Mouse (Mus musculus): ENCODE data around the gene Ncam1. TPM values are rescaled to one million over a fixed set of nuclear protein-coding genes. Genes with fewer than 3 reads are reported as not detected.

Gene Ncam1
- polyA plus RNA-seq, 1 experiment from 2014 or later: 493 TPM

- peak overlapping the region; percentile 5; the same call in 1 of the 2 replicates for H3K4me2 ChIP-seq
Measured at GRCm38 (mm10) chr9:49606717-49607116, 192.0 kb downstream of the Ncam1 start.

DNA sequence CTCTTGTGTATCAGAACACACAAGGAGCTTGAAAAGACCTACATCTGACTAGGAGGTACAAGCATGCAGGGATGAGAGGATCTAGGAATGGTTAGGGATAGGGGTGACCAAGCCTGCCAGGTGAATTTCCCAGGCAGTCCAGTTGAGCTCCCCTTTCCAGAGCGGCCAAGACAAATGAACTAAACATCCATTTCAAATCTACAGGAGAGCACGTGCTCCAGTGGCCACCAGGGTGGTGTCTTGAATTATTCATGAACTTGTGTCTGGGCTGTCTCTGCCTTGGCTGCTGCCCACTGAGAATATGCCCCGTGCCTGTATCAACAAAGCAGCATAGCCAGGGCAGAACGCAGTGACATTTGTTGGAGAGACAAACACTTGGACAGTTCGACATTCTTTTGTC is 192.4 kb downstream of the Ncam1 start:
- Histone ChIP-seq H3K4me1 (replicated peaks) (peaks cover 57% of the 10 kb centered on the region), H3K4me3 (no peak overlapping the region), H3K4me2 (peak overlapping the region; percentile 5; the same call in 1 of the 2 replicates), H3K27me3 (no peaks in the 10 kb centered on the region), H3K9ac (no peak overlapping the region), H3K9me3 (no peaks in the 10 kb centered on the region), H3K27ac (replicated peaks) (peak overlapping the region; percentile 76), H3K36me3 (0 out of 2 replicates have a peak, but pooled peaks cover 2% of the 10 kb centered on the region)
- ATAC-seq (ENCODE audit: low FRiP score, low read depth): peak; percentile 86
- WGBS: 4% methylated on average over 5 of the region's 5 CpGs

More at GRCm38 (mm10) chr9:49606717-49607116, 192.0 kb downstream of the Ncam1 start:
- H3K36me3 ChIP-seq: 0 out of 2 replicates have a peak, but pooled peaks cover 2% of the 10 kb centered on the region
- no peaks in the 10 kb centered on the region for H3K27me3 ChIP-seq
- H3K9ac ChIP-seq: no peak overlapping the region
- peak overlapping the region; percentile 76 for H3K27ac ChIP-seq (replicated peaks)
- peaks cover 53% of the 10 kb centered on the region for H3K4me1 ChIP-seq (replicated peaks)
- no peaks in the 10 kb centered on the region for H3K9me3 ChIP-seq
- 0 out of 2 replicates have a peak, but pooled peaks have one; percentile 39 for ATAC-seq (ENCODE audit: low FRiP score, low read depth)
- WGBS: 10% methylated on average over 2 of the region's 2 CpGs
- no peak overlapping the region for H3K4me3 ChIP-seq

DNA sequence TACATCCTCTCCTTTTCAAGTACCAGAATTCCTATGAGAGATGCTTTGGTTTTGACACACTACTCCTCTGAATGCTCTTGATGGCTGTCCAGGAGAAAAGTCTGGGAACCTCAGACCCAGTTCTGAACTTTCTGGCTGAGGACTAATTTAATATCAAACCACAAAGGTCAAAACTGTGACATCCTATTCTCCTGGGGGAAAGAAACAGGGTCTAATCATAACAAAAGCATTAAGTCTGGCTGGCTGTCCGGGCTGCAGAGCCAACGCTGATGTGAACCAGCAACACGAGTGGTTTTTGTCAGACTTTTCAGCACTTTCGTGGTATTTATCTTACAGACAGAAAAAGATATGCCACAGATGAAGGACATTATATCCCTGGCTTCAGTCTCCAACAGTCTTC is 192.9 kb downstream of the Ncam1 start:
- no peak for ATAC-seq (ENCODE audit: low FRiP score, low read depth)
- Histone ChIP-seq H3K4me3 (no peak overlapping the region), H3K4me2 (no peak overlapping the region), H3K27me3 (no peaks in the 10 kb centered on the region), H3K9ac (no peak overlapping the region), H3K27ac (replicated peaks) (peak overlapping the region; percentile 76), H3K9me3 (no peaks in the 10 kb centered on the region), H3K36me3 (0 out of 2 replicates have a peak, but pooled peaks cover 2% of the 10 kb centered on the region), H3K4me1 (replicated peaks) (peaks cover 59% of the 10 kb centered on the region)
- WGBS: 39% methylated on average over 4 of the region's 4 CpGs

DNA sequence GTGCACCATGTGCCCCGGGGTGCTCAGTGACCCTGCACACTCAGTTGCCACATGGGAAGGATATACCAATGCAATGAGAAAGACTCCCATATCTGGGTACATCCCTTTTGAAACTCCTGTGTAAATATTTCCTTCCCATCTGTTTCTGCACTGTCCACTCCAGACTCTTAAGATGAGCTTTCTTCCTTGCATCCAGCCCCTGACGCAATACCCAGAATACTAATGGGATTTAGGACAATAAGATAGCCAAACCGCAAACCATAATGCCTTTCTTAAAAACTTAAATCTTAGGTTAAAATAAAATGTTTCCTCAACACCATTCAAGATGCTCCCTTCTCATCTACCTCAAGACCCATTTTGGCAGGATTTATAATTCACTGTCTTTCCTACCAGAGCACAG is 193.4 kb downstream of the Ncam1 start:
- peak overlapping the region; percentile 76 for H3K27ac ChIP-seq (replicated peaks)
- 91% methylated on average over 3 of the region's 3 CpGs for WGBS

GRCm38 (mm10) chr9:49601215-49601614 is 197.5 kb downstream of the Ncam1 start:
- ATAC-seq (ENCODE audit: low FRiP score, low read depth): no peak
- H3K9me3 ChIP-seq: no peaks in the 10 kb centered on the region

More for the DNA sequence above, 193.4 kb downstream of the Ncam1 start:
- Histone ChIP-seq H3K4me3 (no peak overlapping the region), H3K27me3 (no peaks in the 10 kb centered on the region), H3K36me3 (0 out of 2 replicates have a peak, but pooled peaks cover 2% of the 10 kb centered on the region), H3K9me3 (no peaks in the 10 kb centered on the region), H3K4me1 (replicated peaks) (peaks cover 58% of the 10 kb centered on the region), H3K9ac (no peak overlapping the region), H3K4me2 (no peak overlapping the region)
- no peak for ATAC-seq (ENCODE audit: low FRiP score, low read depth)

DNA sequence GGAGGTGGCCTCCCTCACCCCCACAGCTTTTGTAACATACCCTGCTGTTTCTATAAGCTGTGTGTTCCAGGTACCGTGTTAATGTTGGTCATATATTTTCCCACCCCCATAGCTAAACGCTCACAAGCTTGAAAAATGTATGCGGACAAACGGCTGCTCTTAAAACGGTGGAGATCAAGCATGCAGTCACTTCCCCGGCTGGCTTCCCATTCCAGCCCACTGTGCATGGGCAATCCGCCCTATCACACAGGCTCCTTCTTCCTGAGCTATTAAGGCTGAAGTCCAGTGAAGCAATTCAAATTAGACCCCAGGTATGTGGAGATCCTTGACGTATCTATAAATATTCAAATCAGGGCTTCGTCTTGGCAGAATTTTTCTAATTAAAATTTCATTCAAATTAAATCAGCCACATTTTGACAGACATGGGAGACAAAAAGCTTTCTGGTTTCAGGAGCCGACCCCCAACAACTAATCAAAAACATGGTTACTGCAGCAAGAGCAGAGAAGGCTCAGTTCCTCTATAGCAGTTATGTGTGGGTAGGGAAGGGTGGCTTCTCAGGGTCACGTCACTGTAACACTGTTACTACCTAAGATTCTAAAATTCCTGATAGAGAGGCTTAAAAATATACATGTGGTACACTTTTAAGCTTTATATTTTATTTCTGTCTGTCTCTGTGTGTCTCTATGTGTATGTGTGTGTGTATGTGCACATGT is 202.9 kb downstream of the Ncam1 start:
- 0 out of 2 replicates have a peak, but pooled peaks have one; percentile 43 for ATAC-seq (ENCODE audit: low FRiP score, low read depth)
- peaks cover 64% of the 10 kb centered on the region for H3K4me1 ChIP-seq (replicated peaks)
- peak overlapping the region; percentile 26; the same call in 1 of the 2 replicates for H3K4me2 ChIP-seq
- H3K36me3 ChIP-seq: no peaks in the 10 kb centered on the region
- H3K4me3 ChIP-seq: no peak overlapping the region
- WGBS: 21% methylated on average over 11 of the region's 11 CpGs
- H3K9ac ChIP-seq: peak overlapping the region; percentile 14; the same call in 1 of the 2 replicates
- H3K27me3 ChIP-seq: no peaks in the 10 kb centered on the region
- peak overlapping the region; percentile 70 for H3K27ac ChIP-seq (replicated peaks)
- H3K9me3 ChIP-seq: no peaks in the 10 kb centered on the region

More at GRCm38 (mm10) chr9:49601215-49601614, 197.5 kb downstream of the Ncam1 start:
- no peak overlapping the region for H3K4me2 ChIP-seq
- 0 out of 2 replicates have a peak, but pooled peaks cover 2% of the 10 kb centered on the region for H3K36me3 ChIP-seq
- H3K9ac ChIP-seq: no peak overlapping the region
- no peaks in the 10 kb centered on the region for H3K27me3 ChIP-seq
- 56% methylated on average over 4 of the region's 4 CpGs for WGBS
- no peak overlapping the region for H3K27ac ChIP-seq (replicated peaks)
- H3K4me3 ChIP-seq: no peak overlapping the region
- peaks cover 35% of the 10 kb centered on the region for H3K4me1 ChIP-seq (replicated peaks)

DNA sequence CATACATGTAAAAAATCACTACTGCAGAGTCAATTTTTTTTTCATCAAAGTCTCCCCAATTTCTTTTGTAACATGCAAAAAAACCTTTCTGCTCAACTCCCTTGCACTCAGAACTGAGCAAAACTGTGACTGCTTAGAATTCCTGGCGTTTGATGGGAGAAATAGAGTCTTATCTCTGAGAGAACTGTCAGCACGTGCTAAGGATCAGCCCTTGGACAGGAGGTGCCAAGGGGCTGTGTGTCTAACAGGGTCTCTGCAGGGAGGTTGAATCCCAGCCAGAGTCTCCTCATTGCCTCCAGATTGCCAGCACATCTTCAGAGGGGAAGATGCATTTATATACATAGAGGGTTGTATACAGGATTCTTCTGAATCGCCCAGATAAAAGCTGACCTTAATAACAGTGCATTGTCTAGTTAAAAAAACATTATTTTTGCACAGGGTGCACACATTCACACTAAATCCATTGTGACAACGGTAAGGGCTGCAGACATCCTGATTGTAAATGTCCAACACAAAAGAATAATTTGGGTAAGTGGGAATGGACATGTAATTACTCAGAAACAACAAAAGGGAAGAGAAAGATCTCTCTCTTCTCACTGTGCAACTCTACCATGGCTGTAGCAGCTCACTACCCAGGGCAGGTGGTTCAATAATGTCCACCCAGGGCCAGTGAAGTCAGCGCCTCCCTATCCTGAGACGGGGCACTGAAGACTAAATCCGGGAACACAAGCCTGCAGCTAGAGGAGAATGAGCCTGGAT is 203.7 kb downstream of the Ncam1 start:
- peak overlapping the region; percentile 26; the same call in 1 of the 2 replicates for H3K4me2 ChIP-seq
- WGBS: 14% methylated on average over 7 of the region's 7 CpGs
- H3K4me1 ChIP-seq (replicated peaks): peaks cover 71% of the 10 kb centered on the region
- H3K27ac ChIP-seq (replicated peaks): peak overlapping the region; percentile 70
- ATAC-seq (ENCODE audit: low FRiP score, low read depth): peak; percentile 37; the same call in 1 of the 2 replicates
- peak overlapping the region; percentile 14; the same call in 1 of the 2 replicates for H3K9ac ChIP-seq
- H3K9me3 ChIP-seq: no peaks in the 10 kb centered on the region
- no peak overlapping the region for H3K4me3 ChIP-seq
- H3K36me3 ChIP-seq: no peaks in the 10 kb centered on the region
- H3K27me3 ChIP-seq: no peaks in the 10 kb centered on the region

- H3K9ac ChIP-seq: no peak overlapping the region
- 33% methylated on average over 10 of the region's 10 CpGs for WGBS
- H3K36me3 ChIP-seq: no peaks in the 10 kb centered on the region
- H3K27me3 ChIP-seq: no peaks in the 10 kb centered on the region
- ATAC-seq (ENCODE audit: low FRiP score, low read depth): no peak
- no peak overlapping the region for H3K4me2 ChIP-seq
- peak overlapping the region; percentile 70; the same call in 1 of the 2 replicates for H3K27ac ChIP-seq (replicated peaks)
- H3K4me1 ChIP-seq (replicated peaks): peaks cover 81% of the 10 kb centered on the region
- H3K9me3 ChIP-seq: no peaks in the 10 kb centered on the region
- H3K4me3 ChIP-seq: no peak overlapping the region
Measured at GRCm38 (mm10) chr9:49593951-49594536, 204.7 kb downstream of the Ncam1 start.

- WGBS: 50% methylated on average over 2 of the region's 2 CpGs
- H3K9me3 ChIP-seq: no peaks in the 10 kb centered on the region
- H3K4me3 ChIP-seq: no peak overlapping the region
- no peak for ATAC-seq (ENCODE audit: low FRiP score, low read depth)
- no peaks in the 10 kb centered on the region for H3K36me3 ChIP-seq
- H3K27ac ChIP-seq (replicated peaks): peak overlapping the region; percentile 27
- no peak overlapping the region for H3K9ac ChIP-seq
- H3K27me3 ChIP-seq: no peaks in the 10 kb centered on the region
- H3K4me2 ChIP-seq: no peak overlapping the region
- H3K4me1 ChIP-seq (replicated peaks): peaks cover 77% of the 10 kb centered on the region
Measured at GRCm38 (mm10) chr9:49592006-49592405, 206.7 kb downstream of the Ncam1 start.

GRCm38 (mm10) chr9:49590261-49590660 is 208.5 kb downstream of the Ncam1 start:
- Histone ChIP-seq H3K9me3 (no peaks in the 10 kb centered on the region), H3K4me2 (no peak overlapping the region), H3K4me1 (replicated peaks) (peaks cover 61% of the 10 kb centered on the region), H3K36me3 (no peaks in the 10 kb centered on the region), H3K27me3 (no peaks in the 10 kb centered on the region), H3K4me3 (no peak overlapping the region), H3K27ac (replicated peaks) (peak overlapping the region; percentile 3), H3K9ac (no peak overlapping the region)
- WGBS: 26% methylated on average over 4 of the region's 4 CpGs
- ATAC-seq (ENCODE audit: low FRiP score, low read depth): no peak

DNA sequence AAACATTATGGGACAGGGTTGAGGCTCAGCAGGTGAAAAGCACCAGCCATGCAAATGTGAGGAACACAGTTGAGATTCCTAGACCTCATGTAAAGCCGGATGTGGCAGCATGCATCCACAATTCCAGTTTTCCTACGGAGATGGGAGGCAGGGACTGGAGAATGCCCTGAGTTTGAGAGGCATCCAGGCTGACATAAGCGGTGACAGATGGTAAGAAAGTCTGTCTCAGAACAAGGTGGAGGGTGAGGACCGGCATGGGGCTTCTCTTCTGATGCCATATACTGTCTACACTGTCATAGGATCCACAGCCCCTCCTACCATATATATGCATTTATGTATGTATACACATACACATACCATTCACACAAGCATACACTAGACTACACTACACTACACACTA is 221.6 kb downstream of the Ncam1 start:
- H3K4me1 ChIP-seq (replicated peaks): peaks cover 20% of the 10 kb centered on the region
- H3K36me3 ChIP-seq: no peaks in the 10 kb centered on the region
- no peaks in the 10 kb centered on the region for H3K9me3 ChIP-seq
- no peak for ATAC-seq (ENCODE audit: low FRiP score, low read depth)
- no peak overlapping the region for H3K4me3 ChIP-seq
- no peak overlapping the region for H3K27ac ChIP-seq (replicated peaks)
- H3K27me3 ChIP-seq: no peaks in the 10 kb centered on the region
- WGBS: 81% methylated on average over 4 of the region's 4 CpGs
- no peak overlapping the region for H3K4me2 ChIP-seq
- no peak overlapping the region for H3K9ac ChIP-seq
